Mouse (Mus musculus) intestine, embryonic 16.5 days (tissue): ENCODE data around the gene Gm20388. TPM values are rescaled to one million over a fixed set of nuclear protein-coding genes. Genes with fewer than 3 reads are reported as not detected.
A peak's percentile ranks its signal among the peaks of the same experiment; 100 is the strongest.

Experiments used
- ATAC-seq: fragments of 200-750 bp; cut with Nextera tagmentation; 2 replicates; pipeline ENCODE4 v1.8.0; 2017; ENCODE audit warnings: moderate TSS enrichment, moderate library complexity
- H3K27ac ChIP-seq: fragments of 300-500 bp; sonication (generic); 2 replicates; pipeline ENCODE4 v1.5.1; 2014; ENCODE audit warnings: mild to moderate bottlenecking, low read length
- H3K27me3 ChIP-seq: fragments of 300-500 bp; sonication (generic); replicated peaks from 2 replicates; pipeline ENCODE4 v1.6.1; 2014; ENCODE audit warnings: low read length, control low read depth, mixed read lengths; ENCODE audit not compliant: control insufficient read depth, insufficient read depth
- H3K36me3 ChIP-seq: fragments of 300-500 bp; sonication (generic); 2 replicates; pipeline ENCODE4 v1.6.1; 2014; ENCODE audit warnings: low read length, control low read depth; ENCODE audit not compliant: control insufficient read depth, insufficient read depth
- H3K4me1 ChIP-seq: fragments of 300-500 bp; sonication (generic); 2 replicates; pipeline ENCODE4 v1.6.1; 2014; ENCODE audit warnings: low read length, control low read depth, mixed read lengths; ENCODE audit not compliant: control insufficient read depth, insufficient read depth
- H3K4me2 ChIP-seq: fragments of 300-500 bp; sonication (generic); 2 replicates; pipeline ENCODE4 v1.6.1; 2014; ENCODE audit warnings: low read depth, low read length, control low read depth
- H3K4me3 ChIP-seq: fragments of 300-500 bp; sonication (generic); 2 replicates; pipeline ENCODE4 v1.5.1; 2014; ENCODE audit warnings: mild to moderate bottlenecking, low read length
- H3K9ac ChIP-seq: fragments of 300-500 bp; sonication (generic); 2 replicates; pipeline ENCODE4 v1.6.1; 2014; ENCODE audit warnings: low read depth, low read length
- H3K9me3 ChIP-seq: fragments of 300-500 bp; sonication (generic); 2 replicates; pipeline ENCODE4 v1.6.1; 2016; ENCODE audit warnings: low read length, control low read depth; ENCODE audit not compliant: control insufficient read depth
- WGBS: fragments of 180-500 bp; shearing (Covaris S2); extraction: QIAGEN DNeasy Blood & Tissue Kit; methylation state at CpG from one replicate; pipeline ENCODE4 v1.1.7; 2014; 5-methylcytosine and 5-hydroxymethylcytosine counted together
- polyA plus RNA-seq: library from polyadenylated mRNA; unstranded; fragments of >200 nt; fragmentation: Nextera tagmentation; extraction: Ambion mirVana; gene quantifications from 2 replicates; pipeline ENCODE4 v1.2.1, GENCODE M21; 2015

The Gm20388 gene
- polyA plus RNA-seq, 1 experiment from 2014 or later = 5.8 TPM

GRCm38 (mm10) chr8:121326164-121326910 is 1415.7 kb downstream of the Gm20388 start:
- no peaks in the 10 kb centered on the region for H3K9me3 ChIP-seq
- ATAC-seq = peak; percentile 85
- H3K4me2 ChIP-seq = 0 out of 2 replicates have a peak overlapping the region, but pooled peaks have one; percentile 16
- peaks cover 10% of the 10 kb centered on the region for H3K4me1 ChIP-seq
- WGBS = 40% methylated on average over 18 of the region's 18 CpGs
- no peaks in the 10 kb centered on the region for H3K27me3 ChIP-seq
- no peak overlapping the region for H3K27ac ChIP-seq
- no peaks in the 10 kb centered on the region for H3K36me3 ChIP-seq
- H3K4me3 ChIP-seq = no peak overlapping the region
- no peak overlapping the region for H3K9ac ChIP-seq

- H3K9ac ChIP-seq = no peak overlapping the region
- H3K9me3 ChIP-seq = peaks cover 4% of the 10 kb centered on the region; the same call in 1 of the 2 replicates
- no peak for ATAC-seq
- no peak overlapping the region for H3K4me3 ChIP-seq
- no peak overlapping the region for H3K4me2 ChIP-seq
- WGBS = 44% methylated on average over 8 of the region's 8 CpGs
- H3K27ac ChIP-seq = no peak overlapping the region
- H3K4me1 ChIP-seq = peaks cover 15% of the 10 kb centered on the region
- no peaks in the 10 kb centered on the region for H3K36me3 ChIP-seq
- no peaks in the 10 kb centered on the region for H3K27me3 ChIP-seq
Measured at GRCm38 (mm10) chr8:121332436-121332835, 1421.8 kb downstream of the Gm20388 start.

- 0 out of 2 replicates have a peak, but pooled peaks have one; percentile 34 for ATAC-seq
- H3K9me3 ChIP-seq = peaks cover 4% of the 10 kb centered on the region; the same call in 1 of the 2 replicates
- H3K9ac ChIP-seq = 0 out of 2 replicates have a peak overlapping the region, but pooled peaks have one; percentile 1
- H3K36me3 ChIP-seq = no peaks in the 10 kb centered on the region
- 38% methylated on average over 33 of the region's 33 CpGs for WGBS
- no peak overlapping the region for H3K4me3 ChIP-seq
- H3K27me3 ChIP-seq = no peaks in the 10 kb centered on the region
- H3K27ac ChIP-seq = no peak overlapping the region
- H3K4me2 ChIP-seq = no peak overlapping the region
- peaks cover 15% of the 10 kb centered on the region for H3K4me1 ChIP-seq
Measured at GRCm38 (mm10) chr8:121334495-121335424, 1424.1 kb downstream of the Gm20388 start.

GRCm38 (mm10) chr8:121335684-121336083 is 1425.0 kb downstream of the Gm20388 start:
- Histone ChIP-seq H3K27me3 (no peaks in the 10 kb centered on the region), H3K4me3 (no peak overlapping the region), H3K27ac (no peak overlapping the region), H3K4me2 (no peak overlapping the region), H3K9ac (no peak overlapping the region), H3K9me3 (peaks cover 4% of the 10 kb centered on the region; the same call in 1 of the 2 replicates), H3K36me3 (no peaks in the 10 kb centered on the region), H3K4me1 (peaks cover 15% of the 10 kb centered on the region)
- WGBS = 98% methylated on average over 7 of the region's 7 CpGs
- ATAC-seq = no peak

GRCm38 (mm10) chr8:121342931-121343330 is 1432.3 kb downstream of the Gm20388 start:
- Histone ChIP-seq H3K9me3 (no peaks in the 10 kb centered on the region), H3K27me3 (no peaks in the 10 kb centered on the region), H3K4me3 (no peak overlapping the region), H3K9ac (no peak overlapping the region), H3K36me3 (no peaks in the 10 kb centered on the region), H3K4me1 (peaks cover 8% of the 10 kb centered on the region), H3K27ac (no peak overlapping the region), H3K4me2 (no peak overlapping the region)
- WGBS = 41% methylated on average over 13 of the region's 13 CpGs
- no peak for ATAC-seq

- WGBS = 93% methylated on average over 9 of the region's 9 CpGs
- Histone ChIP-seq H3K4me1 (peaks cover 8% of the 10 kb centered on the region), H3K27ac (no peak overlapping the region)
Measured at GRCm38 (mm10) chr8:121344486-121344885, 1433.8 kb downstream of the Gm20388 start.

GRCm38 (mm10) chr8:121346175-121346574 is 1435.5 kb downstream of the Gm20388 start:
- Histone ChIP-seq H3K9ac (no peak overlapping the region), H3K27me3 (no peaks in the 10 kb centered on the region), H3K4me3 (no peak overlapping the region), H3K4me2 (no peak overlapping the region), H3K9me3 (no peaks in the 10 kb centered on the region), H3K27ac (no peak overlapping the region), H3K4me1 (peaks cover 8% of the 10 kb centered on the region), H3K36me3 (no peaks in the 10 kb centered on the region)
- ATAC-seq = no peak
- WGBS = 63% methylated on average over 13 of the region's 13 CpGs

More at GRCm38 (mm10) chr8:121344486-121344885, 1433.8 kb downstream of the Gm20388 start:
- Histone ChIP-seq H3K4me3 (no peak overlapping the region), H3K27me3 (no peaks in the 10 kb centered on the region), H3K36me3 (no peaks in the 10 kb centered on the region), H3K4me2 (no peak overlapping the region), H3K9me3 (no peaks in the 10 kb centered on the region), H3K9ac (no peak overlapping the region)
- ATAC-seq = no peak

- WGBS = 34% methylated on average over 9 of the region's 9 CpGs
- peaks cover 8% of the 10 kb centered on the region for H3K4me1 ChIP-seq
- H3K9me3 ChIP-seq = no peaks in the 10 kb centered on the region
- ATAC-seq = peak; percentile 46; the same call in 1 of the 2 replicates
- H3K27ac ChIP-seq = no peak overlapping the region
- H3K27me3 ChIP-seq = no peaks in the 10 kb centered on the region
- H3K4me2 ChIP-seq = no peak overlapping the region
- no peak overlapping the region for H3K4me3 ChIP-seq
- H3K36me3 ChIP-seq = no peaks in the 10 kb centered on the region
- no peak overlapping the region for H3K9ac ChIP-seq
Measured at GRCm38 (mm10) chr8:121346862-121347261, 1436.2 kb downstream of the Gm20388 start.

GRCm38 (mm10) chr8:121348998-121349397 is 1438.4 kb downstream of the Gm20388 start:
- no peak overlapping the region for H3K4me2 ChIP-seq
- H3K27me3 ChIP-seq = no peaks in the 10 kb centered on the region; the same call in 1 of the 2 replicates
- 43% methylated on average over 4 of the region's 4 CpGs for WGBS
- no peaks in the 10 kb centered on the region for H3K9me3 ChIP-seq
- H3K9ac ChIP-seq = no peak overlapping the region
- no peak overlapping the region for H3K4me3 ChIP-seq
- no peak for ATAC-seq
- no peak overlapping the region for H3K27ac ChIP-seq
- peaks cover 3% of the 10 kb centered on the region; the same call in 1 of the 2 replicates for H3K4me1 ChIP-seq
- no peaks in the 10 kb centered on the region for H3K36me3 ChIP-seq
